Mouse (Mus musculus) liver, embryonic 14.5 days (tissue): ENCODE data around the gene Rdh9. TPM values are rescaled to one million over a fixed set of nuclear protein-coding genes. Genes with fewer than 3 reads are reported as not detected.

Experiments used
- ATAC-seq: fragments of 200-750 bp; cut with Nextera tagmentation; 2 replicates; pipeline ENCODE4 v1.8.0; 2017; ENCODE audit warnings: moderate number of reproducible peaks, mild to moderate bottlenecking, moderate library complexity; ENCODE audit not compliant: insufficient read depth
- DNase-seq, 3 experiments: peaks; one replicate each; pipeline ENCODE4 v3.0.0-alpha.2; 2012 to 2013; ENCODE audit warnings: low read depth in 3 of 3, low spot score in 3 of 3
- H3K27ac ChIP-seq: fragments of 300-500 bp; sonication (generic); 2 replicates; pipeline ENCODE4 v1.5.1; 2014; ENCODE audit warnings: moderate library complexity, mild to moderate bottlenecking, control low read depth, inconsistent platforms
- H3K27me3 ChIP-seq: fragments of 300-500 bp; sonication (generic); 2 replicates; pipeline ENCODE4 v1.6.1; 2014; ENCODE audit warnings: mild to moderate bottlenecking, low read length, moderate library complexity; ENCODE audit not compliant: control insufficient read depth, insufficient read depth
- H3K36me3 ChIP-seq: fragments of 300-500 bp; sonication (generic); replicated peaks from 2 replicates; pipeline ENCODE4 v1.6.1; 2014; ENCODE audit warnings: low read depth; ENCODE audit not compliant: control insufficient read depth, insufficient read depth
- H3K4me1 ChIP-seq, 2 experiments: fragments of 200-500 bp in 1 of 2; fragments of 300-500 bp in 1 of 2; sonication (generic) in 1 of 2; replicated peaks; 2 replicates each; pipeline ENCODE4 v1.6.1; 2012 to 2014; ENCODE audit warnings: antibody characterized with exemption in 1 of 2, inconsistent platforms in 1 of 2, low read length in 1 of 2; ENCODE audit not compliant: control insufficient read depth in 2 of 2, insufficient read depth in 2 of 2
- H3K4me2 ChIP-seq: fragments of 300-500 bp; sonication (generic); 2 replicates; pipeline ENCODE4 v1.6.1; 2014; ENCODE audit warnings: low read depth, mild to moderate bottlenecking, control low read depth, moderate library complexity
- H3K4me3 ChIP-seq, 2 experiments: fragments of 200-500 bp in 1 of 2; fragments of 300-500 bp in 1 of 2; sonication (generic) in 1 of 2; 2 replicates each; pipeline ENCODE4 v1.5.1; 2012 to 2014; ENCODE audit warnings: low read depth in 2 of 2, low read length in 2 of 2, mild to moderate bottlenecking in 2 of 2, control low read depth in 1 of 2, inconsistent platforms in 1 of 2, moderate library complexity in 1 of 2; ENCODE audit not compliant: insufficient read depth in 1 of 2
- H3K9ac ChIP-seq: fragments of 300-500 bp; sonication (generic); replicated peaks from 2 replicates; pipeline ENCODE4 v1.6.1; 2014; ENCODE audit warnings: mild to moderate bottlenecking, control low read depth, moderate library complexity
- H3K9me3 ChIP-seq: fragments of 300-500 bp; sonication (generic); 2 replicates; pipeline ENCODE4 v1.6.1; 2016; ENCODE audit warnings: low read length, mixed read lengths; ENCODE audit not compliant: control insufficient read depth
- CTCF ChIP-seq: IDR thresholded peaks from 2 replicates; pipeline ENCODE4 v1.5.1; 2016; ENCODE audit warnings: antibody characterized with exemption, low read depth, control low read depth
- EP300 ChIP-seq: IDR thresholded peaks from 2 replicates; pipeline ENCODE4 v1.6.1; 2016; ENCODE audit warnings: antibody characterized with exemption, low read depth
- WGBS: fragments of 180-500 bp; shearing (Covaris S2); extraction: QIAGEN DNeasy Blood & Tissue Kit; methylation state at CpG from one replicate; pipeline ENCODE4 v1.1.7; 2014; ENCODE audit not compliant: insufficient replicate concordance; 5-methylcytosine and 5-hydroxymethylcytosine counted together
- polyA plus RNA-seq, 2 experiments: library from polyadenylated mRNA; depleted of rRNA in 1 of 2; stranded (reverse) in 1 of 2; unstranded in 1 of 2; fragments of >200 nt; fragmentation: Nextera tagmentation in 1 of 2; extraction: Ambion mirVana in 1 of 2; gene quantifications; 2 replicates each; pipeline versions ENCODE4 v1.2.1 to v1.2.3; 2012 to 2014

The Rdh9 gene
- polyA plus RNA-seq, 2 experiments: 0.07 TPM; not detected in 1

GRCm38 (mm10) chr10:127840776-127841175 is 64.6 kb downstream of the Rdh9 start:
- Histone ChIP-seq H3K4me3 (no peak overlapping the region), H3K27me3 (no peaks in the 10 kb centered on the region), H3K27ac (no peak overlapping the region), H3K9ac (no peak overlapping the region), H3K36me3 (no peaks in the 10 kb centered on the region), H3K9me3 (no peaks in the 10 kb centered on the region), H3K4me2 (no peak overlapping the region), H3K4me1 (no peaks in the 10 kb centered on the region)
- DNase-seq (no peak), ATAC-seq (no peak)
- TF ChIP-seq EP300 (no peak), CTCF (no peak)
- 25% methylated on average over 2 of the region's 2 CpGs for WGBS

Other genes starting within 250 kb of the Rdh9 start
- not detected in 2 replicates for gene Nxph4, start 241.8 kb upstream of the Rdh9 start, polyA plus RNA-seq (2012; rRNA removed)
- gene Nxph4, start 241.8 kb upstream of the Rdh9 start, polyA plus RNA-seq (2014; fragmentation: Nextera tagmentation; extraction: Ambion mirVana): 0.13 TPM in 1 of 2 replicates, not detected in the other
- 14.1 and 18.2 TPM in 2 replicates for gene Lrp1, start 155.2 kb upstream of the Rdh9 start, polyA plus RNA-seq (2012; rRNA removed)
- gene Lrp1, start 155.2 kb upstream of the Rdh9 start, polyA plus RNA-seq (2014; fragmentation: Nextera tagmentation; extraction: Ambion mirVana): 13.2 and 16.1 TPM in 2 replicates
- gene Stat6, start 133.4 kb upstream of the Rdh9 start, polyA plus RNA-seq (2012; rRNA removed): 10.9 TPM in 2 replicates
- 10.2 and 12.4 TPM in 2 replicates for gene Stat6, start 133.4 kb upstream of the Rdh9 start, polyA plus RNA-seq (2014; fragmentation: Nextera tagmentation; extraction: Ambion mirVana)
- 5.0 and 5.5 TPM in 2 replicates for gene Nemp1, start 109.5 kb upstream of the Rdh9 start, polyA plus RNA-seq (2012; rRNA removed)
- gene Nemp1, start 109.5 kb upstream of the Rdh9 start, polyA plus RNA-seq (2014; fragmentation: Nextera tagmentation; extraction: Ambion mirVana): 5.6 and 5.7 TPM in 2 replicates
- gene Nab2, start 107.8 kb upstream of the Rdh9 start, polyA plus RNA-seq (2012; rRNA removed): 4.0 and 4.1 TPM in 2 replicates
- gene Nab2, start 107.8 kb upstream of the Rdh9 start, polyA plus RNA-seq (2014; fragmentation: Nextera tagmentation; extraction: Ambion mirVana): 0.88 and 1.1 TPM in 2 replicates
- gene Myo1a, start 71.2 kb upstream of the Rdh9 start, polyA plus RNA-seq (2012; rRNA removed): 0.25 and 0.30 TPM in 2 replicates
- 0.06 and 0.19 TPM in 2 replicates for gene Myo1a, start 71.2 kb upstream of the Rdh9 start, polyA plus RNA-seq (2014; fragmentation: Nextera tagmentation; extraction: Ambion mirVana)
- gene Tac2, start 51.9 kb upstream of the Rdh9 start, polyA plus RNA-seq (2012; rRNA removed): 20.7 and 27.9 TPM in 2 replicates
- 26.8 and 31.3 TPM in 2 replicates for gene Tac2, start 51.9 kb upstream of the Rdh9 start, polyA plus RNA-seq (2014; fragmentation: Nextera tagmentation; extraction: Ambion mirVana)
- gene Zbtb39, start 36.8 kb upstream of the Rdh9 start, polyA plus RNA-seq (2012; rRNA removed): 1.9 and 2.1 TPM in 2 replicates
- 0.72 and 0.83 TPM in 2 replicates for gene Zbtb39, start 36.8 kb upstream of the Rdh9 start, polyA plus RNA-seq (2014; fragmentation: Nextera tagmentation; extraction: Ambion mirVana)
- gene Gpr182, start 24.7 kb upstream of the Rdh9 start, polyA plus RNA-seq (2012; rRNA removed): 9.1 and 11.5 TPM in 2 replicates
- gene Gpr182, start 24.7 kb upstream of the Rdh9 start, polyA plus RNA-seq (2014; fragmentation: Nextera tagmentation; extraction: Ambion mirVana): 3.7 and 4.3 TPM in 2 replicates
- 0.15 and 0.18 TPM in 2 replicates for gene Rdh1, start 16.7 kb upstream of the Rdh9 start, polyA plus RNA-seq (2012; rRNA removed)
- gene Rdh1, start 16.7 kb upstream of the Rdh9 start, polyA plus RNA-seq (2014; fragmentation: Nextera tagmentation; extraction: Ambion mirVana): 0.09 and 0.17 TPM in 2 replicates
- gene Rdh16f1, start 16.6 kb upstream of the Rdh9 start, polyA plus RNA-seq (2012; rRNA removed): 0.03 and 0.06 TPM in 2 replicates
- 0.11 TPM in 1 of 2 replicates, not detected in the other for gene Rdh16f1, start 16.6 kb upstream of the Rdh9 start, polyA plus RNA-seq (2014; fragmentation: Nextera tagmentation; extraction: Ambion mirVana)
- gene Rdh16, start 24.8 kb downstream of the Rdh9 start, polyA plus RNA-seq (2012; rRNA removed): 0.03 TPM in 1 of 2 replicates, not detected in the other
- gene Rdh16, start 24.8 kb downstream of the Rdh9 start, polyA plus RNA-seq (2014; fragmentation: Nextera tagmentation; extraction: Ambion mirVana): not detected in 2 replicates
- 0.03 and 0.06 TPM in 2 replicates for gene Rdh19, start 73.5 kb downstream of the Rdh9 start, polyA plus RNA-seq (2012; rRNA removed)
- not detected in 2 replicates for gene Rdh19, start 73.5 kb downstream of the Rdh9 start, polyA plus RNA-seq (2014; fragmentation: Nextera tagmentation; extraction: Ambion mirVana)
- 0.09 and 0.28 TPM in 2 replicates for gene Rdh16f2, start 90.1 kb downstream of the Rdh9 start, polyA plus RNA-seq (2012; rRNA removed)
- 0.08 and 0.11 TPM in 2 replicates for gene Rdh16f2, start 90.1 kb downstream of the Rdh9 start, polyA plus RNA-seq (2014; fragmentation: Nextera tagmentation; extraction: Ambion mirVana)
- gene Rdh7, start 112.4 kb downstream of the Rdh9 start, polyA plus RNA-seq (2012; rRNA removed): 0.92 and 1.1 TPM in 2 replicates
- gene Rdh7, start 112.4 kb downstream of the Rdh9 start, polyA plus RNA-seq (2014; fragmentation: Nextera tagmentation; extraction: Ambion mirVana): 1.9 and 2.0 TPM in 2 replicates
- not detected in 2 replicates for gene Sdr9c7, start 122.1 kb downstream of the Rdh9 start, polyA plus RNA-seq (2012; rRNA removed)
- gene Sdr9c7, start 122.1 kb downstream of the Rdh9 start, polyA plus RNA-seq (2014; fragmentation: Nextera tagmentation; extraction: Ambion mirVana): not detected in 2 replicates
- gene Hsd17b6, start 231.2 kb downstream of the Rdh9 start, polyA plus RNA-seq (2012; rRNA removed): not detected in 2 replicates
- gene Hsd17b6, start 231.2 kb downstream of the Rdh9 start, polyA plus RNA-seq (2014; fragmentation: Nextera tagmentation; extraction: Ambion mirVana): not detected in 2 replicates
- 26.3 and 42.0 TPM in 2 replicates for gene Prim1, start 238.8 kb downstream of the Rdh9 start, polyA plus RNA-seq (2012; rRNA removed)
- gene Prim1, start 238.8 kb downstream of the Rdh9 start, polyA plus RNA-seq (2014; fragmentation: Nextera tagmentation; extraction: Ambion mirVana): 78.2 and 84.1 TPM in 2 replicates